Mouse (Mus musculus): Measurements from ENCODE around the gene Letmd1. TPM values are rescaled to one million over a fixed set of nuclear protein-coding genes. Genes with fewer than 3 reads are reported as not detected.
"Not testable (repeated sequence)": the region's sequence is repeated elsewhere in the genome, so short reads cannot be mapped to it uniquely, and the experiment has no call there.

Gene Letmd1
- total RNA-seq (2015; ENCODE audit: low replicate concordance) (4.3 and 8.8 TPM in 2 replicates), total RNA-seq (2017; ENCODE audit: low replicate concordance) (4.4 and 4.5 TPM in 2 replicates)

DNA sequence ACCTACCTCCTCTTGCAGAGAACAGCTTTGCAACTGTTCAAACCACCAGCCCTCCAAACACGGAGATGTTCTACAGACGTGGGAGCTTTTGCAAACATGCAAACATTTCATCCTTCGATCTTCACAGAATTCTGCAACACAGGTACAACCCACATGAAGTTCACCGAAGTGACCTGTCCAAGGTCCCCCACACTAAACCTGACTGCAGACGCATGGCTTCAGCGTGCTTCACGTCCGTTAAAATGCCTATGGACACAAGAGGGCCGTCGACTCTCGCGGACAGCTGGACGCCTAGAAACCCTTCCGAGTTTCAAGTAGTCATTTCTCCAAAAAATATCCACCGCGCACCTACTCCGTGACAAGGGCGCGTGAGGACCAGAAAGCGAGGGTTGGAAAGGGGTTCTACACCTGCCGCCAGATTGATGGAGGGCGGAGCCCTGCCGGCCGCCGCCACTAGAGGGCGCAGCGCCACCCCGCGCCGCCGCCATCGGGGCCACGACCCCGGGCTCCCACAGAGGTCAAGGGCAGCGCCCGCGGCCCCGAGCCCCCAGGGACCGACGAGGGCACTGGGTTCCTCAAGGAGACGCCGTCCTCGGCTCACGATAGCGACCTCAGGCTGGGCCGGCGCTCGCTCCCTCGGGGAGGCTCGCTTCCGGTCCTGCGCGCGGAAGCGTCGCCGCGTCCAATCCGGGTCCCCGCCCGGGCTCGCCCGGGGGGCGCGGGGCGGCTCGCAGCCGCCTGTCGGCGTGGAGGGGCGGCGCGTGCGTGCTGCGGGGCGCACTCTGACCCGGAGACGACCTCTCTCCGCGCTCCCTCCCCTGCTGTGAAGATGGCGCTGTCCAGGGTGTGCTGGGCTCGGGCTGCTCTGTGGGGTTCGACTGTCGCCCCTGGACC, at the start of gene Letmd1:
TSS of gene Letmd1 (plus strand) at position 729 of the 894 bp plus-strand sequence.
- ATAC-seq (replicated peaks; ENCODE audit: low FRiP score, poor library complexity, severe bottlenecking): peak; percentile 69

DNA sequence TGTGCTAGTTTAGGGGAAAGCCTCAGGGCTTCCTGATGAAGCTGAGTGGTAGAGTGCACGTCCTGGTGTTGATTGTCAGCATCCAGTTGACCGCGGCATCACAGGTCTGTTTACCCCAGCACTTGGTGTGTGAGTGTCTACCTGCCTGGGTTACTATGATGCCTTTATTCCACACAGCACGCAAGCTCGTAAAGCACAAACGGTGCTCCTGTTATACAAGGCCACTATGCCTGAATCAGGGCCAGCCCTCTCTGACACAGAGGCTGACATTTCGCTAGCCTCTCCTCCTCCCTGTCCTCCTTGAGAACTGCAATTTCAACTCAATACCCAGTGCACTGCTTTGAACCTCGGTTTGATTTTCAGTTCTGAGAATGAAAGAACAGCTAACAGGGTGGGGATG, 49.5 kb upstream of the Letmd1 start:
- no peak for ATAC-seq (replicated peaks; ENCODE audit: low FRiP score, poor library complexity, severe bottlenecking)

DNA sequence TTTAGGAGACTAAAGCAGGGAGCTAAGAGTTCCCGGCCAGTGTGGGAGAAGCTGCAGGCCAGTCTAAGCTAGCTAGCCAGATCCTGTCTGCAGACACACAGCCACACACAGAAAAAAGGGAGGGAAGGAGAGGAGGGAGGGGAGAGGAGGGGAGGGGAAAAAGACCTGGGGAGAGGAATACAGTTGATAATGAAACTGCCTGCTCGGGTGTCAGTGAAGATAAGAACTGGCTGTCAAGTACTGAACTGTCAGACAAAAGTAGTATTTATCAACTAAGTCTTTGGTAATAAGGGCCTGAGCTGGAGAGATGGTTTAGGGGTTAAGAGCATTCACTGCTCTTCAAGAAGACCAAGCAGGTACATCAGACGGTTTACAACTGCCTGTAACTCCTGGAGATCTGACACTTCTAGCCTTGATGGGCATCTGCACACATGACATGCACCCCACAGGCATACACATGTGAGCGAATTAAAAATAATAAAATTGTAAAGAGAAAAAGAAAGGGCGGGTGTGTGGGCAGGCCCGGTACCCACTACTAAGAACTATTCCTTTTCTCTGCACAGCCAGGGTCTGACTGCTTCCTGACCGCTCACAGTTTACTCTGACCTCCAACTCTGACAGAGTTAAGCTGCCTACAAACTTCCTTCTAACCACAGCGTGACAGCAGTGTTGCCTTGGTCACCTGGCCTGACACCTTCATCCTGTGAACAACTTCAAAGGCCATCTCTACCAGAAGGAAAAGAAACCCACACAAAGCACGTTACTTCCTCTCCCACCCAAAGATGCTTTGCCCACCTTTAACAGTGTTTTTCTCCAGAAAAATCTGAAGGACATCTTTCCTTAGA, 48.7 kb upstream of the Letmd1 start:
- peak; percentile 70 for ATAC-seq (replicated peaks; ENCODE audit: low FRiP score, poor library complexity, severe bottlenecking)

DNA sequence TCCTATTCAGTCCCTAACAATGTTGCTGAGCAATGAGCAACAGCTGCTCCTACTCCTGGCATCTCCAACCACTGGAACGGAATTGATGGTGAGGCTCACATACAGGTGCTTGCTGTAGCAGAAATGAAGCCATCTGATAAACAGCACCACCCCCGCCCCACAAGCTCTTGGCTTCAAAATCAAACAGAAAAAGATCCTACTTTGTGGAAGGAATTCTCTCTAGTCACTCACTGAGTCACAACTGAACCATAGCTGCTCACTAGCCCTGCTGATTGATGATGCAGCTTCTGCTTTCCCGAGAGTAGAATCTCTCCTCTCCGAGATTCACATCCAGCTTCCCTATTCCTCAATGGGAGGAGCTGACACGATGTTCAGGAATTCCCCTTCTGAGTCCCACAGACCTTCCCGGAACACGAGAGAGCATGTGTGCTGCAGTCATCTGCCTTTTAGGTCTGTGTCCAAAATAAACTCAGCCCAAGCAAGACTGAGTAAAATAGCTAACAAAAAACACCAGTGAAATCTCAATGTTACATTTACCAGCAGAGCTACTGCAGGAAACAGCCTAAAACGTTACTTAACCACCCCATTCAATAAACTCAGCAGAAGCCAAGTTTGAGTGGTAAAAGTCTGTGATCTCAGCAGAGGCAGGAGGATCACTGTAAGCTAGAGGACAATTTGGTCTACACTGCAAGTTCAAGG, 47.6 kb upstream of the Letmd1 start:
- no peak for ATAC-seq (replicated peaks; ENCODE audit: low FRiP score, poor library complexity, severe bottlenecking)

DNA sequence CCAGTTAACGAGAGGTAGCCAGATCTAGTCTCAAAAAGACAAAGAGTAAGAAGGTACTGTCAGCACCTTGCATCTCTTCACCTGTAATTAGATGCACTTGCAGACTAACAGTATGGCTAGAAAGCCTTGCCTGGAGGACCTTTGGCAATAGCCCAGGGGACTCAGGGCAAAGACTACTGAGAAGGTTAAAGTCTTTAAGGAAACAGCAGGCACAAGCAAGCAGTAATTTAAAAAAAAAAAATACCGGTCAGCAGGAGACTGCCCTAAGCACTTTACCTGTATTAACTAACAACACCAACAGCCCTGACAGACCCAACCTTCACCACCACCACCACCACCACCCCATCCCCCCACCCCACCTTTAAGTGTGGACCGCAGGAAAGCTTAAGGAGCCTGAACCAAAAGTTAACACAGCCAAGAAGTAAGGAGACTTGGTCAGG, 47.0 kb upstream of the Letmd1 start, which contains the start of gene Gm5475:
TSS of gene Gm5475 (plus strand) at position 390 of the 440 bp plus-strand sequence.
- ATAC-seq (replicated peaks; ENCODE audit: low FRiP score, poor library complexity, severe bottlenecking): not testable (repeated sequence)

DNA sequence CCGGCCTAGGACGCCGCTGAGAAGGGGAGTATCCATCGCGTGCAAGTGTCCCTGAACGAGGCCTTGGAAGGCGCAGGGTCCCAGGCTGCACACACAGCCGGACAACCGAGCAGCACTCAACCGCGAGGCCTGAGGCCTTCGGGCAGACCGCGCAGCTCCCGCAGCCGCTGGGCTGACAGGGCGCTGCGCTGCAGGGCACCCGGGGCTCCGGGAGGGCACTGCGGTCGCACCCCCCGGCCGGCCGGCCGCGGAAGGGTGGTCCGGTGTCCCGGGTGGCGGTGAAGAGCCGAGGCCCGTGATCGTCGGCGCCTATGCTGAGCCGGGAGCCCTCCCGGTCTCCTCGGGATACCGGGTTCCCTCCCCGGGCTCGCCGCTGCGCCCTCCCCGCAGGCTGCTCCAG, 46.3 kb upstream of the Letmd1 start:
- no peak for ATAC-seq (replicated peaks; ENCODE audit: low FRiP score, poor library complexity, severe bottlenecking)

DNA sequence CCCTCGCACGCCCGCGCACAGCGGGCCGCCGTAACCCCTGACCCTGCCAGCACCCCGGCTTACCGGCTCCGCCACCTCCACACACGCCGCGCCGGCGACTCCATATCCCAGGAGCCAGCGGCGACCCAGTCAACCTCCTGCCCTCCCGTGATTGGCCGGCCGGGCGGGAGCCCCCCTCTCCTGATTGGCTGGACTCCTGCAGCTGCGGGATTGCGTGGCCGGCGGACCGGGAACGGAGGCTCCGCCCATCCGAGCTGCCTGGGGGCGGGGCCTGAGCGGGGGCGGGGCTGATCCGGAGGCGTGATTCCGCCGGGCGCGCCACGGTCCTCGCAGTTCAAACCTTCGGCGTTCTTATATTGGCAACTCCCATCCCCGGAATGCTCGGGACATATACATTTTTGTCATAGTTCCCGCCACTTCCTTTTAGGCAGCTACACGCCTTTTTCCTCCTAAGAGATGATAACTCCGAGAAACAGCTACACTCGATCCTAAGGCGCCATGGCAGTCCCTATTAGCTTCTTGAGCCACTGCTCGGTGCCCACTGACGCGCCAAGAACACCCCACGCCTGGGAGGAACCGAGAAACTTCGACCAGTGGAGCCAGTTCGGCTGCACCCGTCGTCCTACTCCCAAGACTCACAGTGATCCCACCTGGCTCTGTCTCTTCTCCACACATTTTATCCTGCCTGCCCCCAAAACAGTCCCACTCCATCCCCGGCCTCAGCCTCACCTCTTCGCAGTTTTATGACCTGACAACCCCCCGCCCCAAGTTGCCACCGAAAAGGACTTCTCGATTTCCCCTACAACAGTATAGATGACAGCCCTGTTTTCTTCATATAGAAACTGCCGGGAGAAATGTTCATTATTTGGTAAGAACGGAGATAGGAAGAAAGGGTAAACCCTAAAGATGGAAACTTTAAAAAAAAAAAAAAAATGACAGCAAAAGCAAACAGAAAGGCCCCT, 45.6 kb upstream of the Letmd1 start:
- ATAC-seq (replicated peaks; ENCODE audit: low FRiP score, poor library complexity, severe bottlenecking): peak; percentile 82

DNA sequence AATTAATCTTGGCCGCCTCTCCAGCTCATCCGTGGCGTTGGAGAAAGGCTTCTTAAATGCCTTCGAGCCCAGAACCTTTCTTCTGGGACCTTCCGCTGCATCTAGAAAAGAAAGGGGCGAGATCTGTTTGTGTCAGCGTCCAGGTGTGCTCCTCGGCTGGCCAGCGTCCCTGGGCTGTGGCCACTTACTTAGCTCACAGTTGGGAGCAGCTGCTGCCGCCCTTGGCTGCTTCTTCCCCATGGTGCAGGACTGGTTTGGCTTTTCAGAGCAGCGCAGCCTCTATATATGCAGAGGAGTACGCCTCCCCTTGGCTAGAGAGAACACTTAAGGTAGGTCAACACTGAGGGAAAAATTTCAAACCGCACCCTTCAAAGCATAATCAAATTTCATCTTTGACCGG, 44.9 kb upstream of the Letmd1 start:
- ATAC-seq (replicated peaks; ENCODE audit: low FRiP score, poor library complexity, severe bottlenecking): 0 out of 2 replicates have a peak, but pooled peaks have one; percentile 12

DNA sequence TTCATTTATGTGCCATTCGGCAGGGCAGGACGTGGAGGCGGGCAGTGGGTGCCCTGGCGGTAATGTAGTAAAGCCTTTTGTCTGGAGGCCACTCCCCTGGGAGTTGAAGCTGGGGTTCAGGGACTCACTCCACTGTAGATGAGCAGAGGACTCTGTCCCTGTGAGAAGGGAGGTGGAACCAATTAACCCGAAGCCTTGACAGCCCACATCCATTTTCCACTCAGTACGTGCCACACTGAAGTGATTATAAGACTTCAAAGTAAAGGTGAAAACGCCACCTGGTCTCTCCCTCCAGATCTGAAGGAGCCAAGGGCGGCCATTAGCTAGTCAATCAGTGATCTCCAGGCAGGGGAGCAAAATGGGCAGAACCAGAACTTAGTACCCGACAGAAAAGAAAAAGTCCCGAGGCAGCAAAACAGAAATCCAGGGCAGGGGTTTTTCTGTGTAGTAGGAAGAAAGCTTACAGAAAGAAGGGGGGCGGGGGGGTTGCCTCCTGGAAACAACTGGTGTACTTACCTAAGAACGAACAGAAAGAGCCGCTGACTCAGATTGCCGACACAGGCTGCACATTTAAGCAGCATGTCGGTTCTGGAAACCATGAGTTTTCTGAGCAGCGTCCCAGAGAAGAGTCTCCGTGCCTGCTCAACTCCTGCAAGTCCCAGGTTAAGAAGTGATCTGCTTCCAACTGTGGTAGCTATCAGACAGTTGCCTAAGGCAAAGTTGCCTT, 44.3 kb upstream of the Letmd1 start, which contains the start of gene Slc11a2:
TSS of gene Slc11a2 (minus strand) at position 677 of the 727 bp plus-strand sequence.
- ATAC-seq (replicated peaks; ENCODE audit: low FRiP score, poor library complexity, severe bottlenecking): no peak

DNA sequence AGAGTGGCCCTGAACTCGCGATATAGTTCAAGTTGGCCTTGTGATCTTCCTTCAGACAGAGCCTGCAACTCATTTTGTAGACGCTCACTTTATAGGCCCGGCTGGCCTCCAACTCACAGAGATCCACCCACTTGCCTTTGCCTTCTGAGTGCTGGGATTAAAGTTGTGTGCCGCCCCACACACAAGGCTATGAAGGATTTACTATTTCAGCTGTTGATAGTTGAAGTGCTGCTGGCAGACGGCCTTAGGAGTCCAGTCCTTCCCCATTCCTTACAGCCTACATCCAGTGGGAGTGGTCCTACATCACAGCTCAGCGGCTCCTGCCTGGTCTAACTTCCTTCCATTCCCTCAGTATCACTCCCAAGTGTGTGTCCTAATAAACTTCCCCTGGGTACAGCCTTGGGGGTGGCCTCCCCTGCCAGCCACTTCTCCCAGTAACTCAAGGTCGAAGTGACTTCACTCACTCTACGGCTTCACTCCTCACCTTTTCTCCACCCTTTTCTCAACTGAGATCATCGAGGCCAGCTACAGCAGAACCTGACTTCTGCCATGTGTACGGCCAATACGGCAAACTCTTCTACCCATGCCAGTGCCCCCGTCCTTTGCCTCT, 40.4 kb upstream of the Letmd1 start:
- ATAC-seq (replicated peaks; ENCODE audit: low FRiP score, poor library complexity, severe bottlenecking): no peak

DNA sequence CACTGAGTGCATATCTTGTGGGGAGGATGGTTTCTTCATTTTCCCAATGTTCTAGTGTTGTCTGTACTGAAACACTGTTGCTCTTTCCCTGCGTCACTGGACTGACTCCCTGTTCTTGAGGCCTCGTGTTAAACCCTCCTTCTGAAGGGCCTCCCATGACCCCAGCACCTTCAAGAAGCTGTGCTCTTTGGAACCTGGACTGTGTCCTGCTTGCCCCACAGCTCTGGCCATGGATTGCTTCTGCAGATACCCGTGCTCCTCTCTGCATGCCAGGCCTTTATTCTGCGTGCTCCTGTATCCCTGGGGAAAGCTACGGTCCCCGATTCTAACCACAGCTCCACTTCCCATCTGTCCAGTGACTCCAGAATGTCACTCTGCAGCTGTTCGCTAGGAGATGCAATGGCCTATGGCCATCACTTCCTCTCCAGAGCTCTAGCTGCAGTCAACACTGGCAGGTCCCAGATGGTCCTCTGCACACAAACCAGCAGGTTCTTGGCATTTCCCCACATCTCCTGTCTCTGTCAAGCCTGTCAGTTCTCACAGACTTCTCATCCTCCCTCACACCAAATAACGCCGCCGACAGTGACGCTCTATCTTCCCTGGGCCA, 38.8 kb upstream of the Letmd1 start:
- ATAC-seq (replicated peaks; ENCODE audit: low FRiP score, poor library complexity, severe bottlenecking): no peak

DNA sequence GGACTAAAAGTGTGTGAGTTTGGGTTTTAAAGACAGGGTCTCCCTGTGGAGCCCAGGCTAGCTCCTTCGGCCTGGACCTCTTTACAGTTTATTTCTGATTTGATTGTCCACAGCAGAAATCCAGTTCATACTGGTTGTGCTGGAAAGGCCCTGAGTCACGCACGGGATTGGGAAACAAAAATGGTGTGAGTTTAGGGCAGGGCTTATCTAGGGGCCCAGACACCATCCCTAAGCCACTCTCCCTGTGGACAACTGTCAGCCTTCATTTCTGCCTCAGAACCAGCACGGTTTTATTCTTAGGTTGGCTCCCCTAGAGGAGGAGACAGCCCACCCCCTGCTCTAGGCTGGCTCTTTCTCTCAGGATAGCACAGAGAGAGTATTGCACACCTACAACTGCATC, 35.6 kb upstream of the Letmd1 start:
- peak; percentile 76 for ATAC-seq (replicated peaks; ENCODE audit: low FRiP score, poor library complexity, severe bottlenecking)

DNA sequence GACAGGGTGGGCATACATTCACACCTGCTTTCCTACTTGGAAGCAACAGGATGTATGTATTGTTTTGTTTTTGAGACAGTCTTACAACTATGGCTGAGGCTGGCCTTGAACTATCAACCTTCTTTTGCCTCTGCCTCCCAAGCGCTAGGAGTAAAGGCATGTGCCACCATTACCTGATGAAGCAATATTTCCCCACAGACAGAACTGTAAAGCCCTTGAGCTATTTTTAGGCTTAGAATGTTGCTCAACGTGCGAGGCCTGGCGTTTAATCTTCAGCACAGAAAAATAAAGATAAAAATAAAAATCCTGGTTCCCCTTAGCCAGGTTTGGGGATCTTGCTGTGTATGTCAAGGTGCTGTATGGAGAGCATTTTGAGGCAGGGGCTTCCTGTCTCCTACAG, 32.7 kb upstream of the Letmd1 start:
- no peak for ATAC-seq (replicated peaks; ENCODE audit: low FRiP score, poor library complexity, severe bottlenecking)

DNA sequence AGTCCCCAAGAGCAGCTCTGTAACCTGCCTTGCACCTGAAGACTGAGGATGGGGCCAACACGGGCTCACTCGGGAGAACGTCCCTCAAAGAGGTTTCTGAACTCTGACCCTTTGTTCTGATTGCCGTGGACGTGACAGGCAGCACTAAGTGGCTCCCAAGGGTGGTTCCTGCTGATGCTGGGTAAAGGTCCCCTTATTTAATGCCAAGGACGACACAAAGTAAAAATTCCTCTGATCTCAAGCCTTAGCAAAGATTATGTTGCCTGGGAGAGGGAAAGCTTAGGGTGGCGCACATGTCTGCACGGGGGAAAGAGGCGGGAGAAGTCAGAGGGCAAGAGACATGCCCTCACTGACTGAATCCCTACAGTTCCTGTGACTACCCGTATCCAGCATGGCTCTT, 32.3 kb upstream of the Letmd1 start:
- ATAC-seq (replicated peaks; ENCODE audit: low FRiP score, poor library complexity, severe bottlenecking): no peak

DNA sequence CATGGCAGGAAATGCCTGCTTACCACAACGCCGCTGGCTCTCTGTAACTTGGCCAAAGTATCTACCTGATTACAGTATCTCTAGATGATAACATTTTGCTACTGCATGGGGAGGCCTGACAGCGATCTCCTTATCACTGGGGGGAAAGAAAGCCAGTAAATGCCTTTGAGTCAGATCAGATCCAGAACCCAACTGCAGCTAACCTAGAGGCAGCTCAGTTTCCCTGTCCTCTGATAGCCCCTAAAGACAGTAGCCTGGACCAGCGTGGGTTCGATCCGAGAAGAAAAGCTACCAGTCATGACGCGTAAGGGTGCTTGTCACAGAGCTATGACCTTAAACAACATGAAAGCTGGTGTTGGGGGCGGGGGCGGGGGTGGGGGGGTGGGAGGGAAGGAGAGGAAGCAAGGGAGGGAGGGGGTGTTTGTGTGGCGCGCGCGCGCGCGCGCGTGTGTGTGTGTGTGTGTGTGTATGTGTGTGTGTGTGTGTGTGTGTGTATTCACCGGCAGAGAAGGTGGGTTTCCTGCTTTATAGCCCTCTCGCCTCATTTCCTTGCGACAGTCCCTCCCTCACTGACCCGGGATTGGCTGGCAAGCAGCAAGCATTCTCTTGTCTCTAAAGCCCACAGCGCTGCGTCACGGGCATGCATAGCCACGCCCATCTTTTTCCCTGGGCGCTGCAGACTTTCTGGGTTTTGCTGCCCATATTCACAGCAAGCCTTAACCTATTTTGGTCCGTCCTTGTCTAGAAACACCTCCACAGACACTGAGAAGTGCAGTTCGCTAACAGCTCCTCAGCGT, 25.5 kb upstream of the Letmd1 start:
- peak; percentile 99 for ATAC-seq (replicated peaks; ENCODE audit: low FRiP score, poor library complexity, severe bottlenecking)

DNA sequence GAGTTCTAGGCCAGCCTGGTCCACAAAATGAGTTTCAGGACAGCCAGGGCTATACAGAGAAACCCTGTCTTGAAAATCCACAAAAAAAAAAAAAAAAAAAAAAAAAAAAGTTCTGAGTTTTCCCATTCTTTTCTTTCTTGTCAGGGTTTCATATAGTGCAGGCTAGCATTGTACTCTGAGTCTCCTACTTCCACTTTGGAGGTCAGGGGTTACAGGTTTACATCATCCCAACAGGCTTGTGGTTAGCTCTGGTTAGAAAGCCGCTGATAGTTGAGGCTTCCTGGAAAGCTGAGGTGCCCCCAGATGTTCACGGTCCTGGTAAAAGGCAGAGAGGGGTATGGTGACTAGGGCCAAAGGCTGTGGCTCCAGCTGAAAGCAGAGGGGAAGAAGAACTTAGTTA, 21.9 kb upstream of the Letmd1 start:
- no peak for ATAC-seq (replicated peaks; ENCODE audit: low FRiP score, poor library complexity, severe bottlenecking)

All from erythroid progenitor cell, adult 5-6 weeks (primary cell).